Mouse (Mus musculus) spleen, postnatal 14 days (tissue): Measurements from ENCODE around the gene Fzr1.

Experiments used
- DNase-seq, 2 experiments: peaks; one replicate each; pipeline ENCODE4 v3.0.0; 2021 to 2022; ENCODE audit warnings: low spot score in 2 of 2

Gene Fzr1

DNA sequence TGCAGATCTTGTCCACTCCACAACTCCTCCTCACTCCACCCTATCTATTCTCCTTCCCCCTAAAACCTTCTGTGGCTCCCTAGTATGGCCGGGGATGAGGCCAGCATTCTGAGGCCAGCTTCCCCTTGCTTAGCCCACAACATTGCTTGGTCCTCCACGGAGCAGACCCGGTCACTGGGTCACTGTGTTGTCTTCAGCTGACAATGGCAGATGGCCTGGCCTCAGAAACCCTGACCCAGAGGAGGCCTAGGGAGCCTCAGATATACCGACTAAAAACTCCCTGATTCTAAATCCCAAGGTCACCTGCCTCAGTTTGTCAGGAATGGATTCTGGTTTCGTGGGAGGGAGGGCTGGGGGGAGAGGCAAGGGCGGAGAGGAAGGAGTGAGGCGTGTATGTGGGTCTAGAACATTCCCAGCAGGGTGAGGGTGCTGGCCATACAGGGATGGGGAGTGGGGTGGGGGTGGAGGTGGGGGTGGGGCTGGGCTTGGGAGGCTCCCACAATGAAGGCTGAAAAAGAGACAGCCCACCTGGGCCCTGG is 24.0 kb upstream of the Fzr1 start:
- no peak for DNase-seq

GRCm38 (mm10) chr10:81401521-81402226 is 23.4 kb upstream of the Fzr1 start:
- DNase-seq, result no peak

DNA sequence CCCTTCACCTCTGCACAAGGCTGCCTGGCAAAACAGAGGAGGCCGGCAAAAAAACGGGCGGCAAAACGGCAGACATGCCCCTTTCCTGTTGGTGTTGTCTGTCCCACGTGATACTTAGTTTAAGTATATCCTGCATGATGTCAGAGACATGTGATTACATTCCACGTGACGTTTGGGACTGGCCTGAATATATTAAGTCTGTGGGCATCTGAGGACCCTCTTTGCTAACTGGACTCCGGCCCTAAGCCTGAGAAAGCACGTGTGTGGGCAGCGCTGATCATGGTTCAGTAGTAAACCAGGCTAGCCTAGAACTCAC is 22.8 kb upstream of the Fzr1 start:
- no peak for DNase-seq

DNA sequence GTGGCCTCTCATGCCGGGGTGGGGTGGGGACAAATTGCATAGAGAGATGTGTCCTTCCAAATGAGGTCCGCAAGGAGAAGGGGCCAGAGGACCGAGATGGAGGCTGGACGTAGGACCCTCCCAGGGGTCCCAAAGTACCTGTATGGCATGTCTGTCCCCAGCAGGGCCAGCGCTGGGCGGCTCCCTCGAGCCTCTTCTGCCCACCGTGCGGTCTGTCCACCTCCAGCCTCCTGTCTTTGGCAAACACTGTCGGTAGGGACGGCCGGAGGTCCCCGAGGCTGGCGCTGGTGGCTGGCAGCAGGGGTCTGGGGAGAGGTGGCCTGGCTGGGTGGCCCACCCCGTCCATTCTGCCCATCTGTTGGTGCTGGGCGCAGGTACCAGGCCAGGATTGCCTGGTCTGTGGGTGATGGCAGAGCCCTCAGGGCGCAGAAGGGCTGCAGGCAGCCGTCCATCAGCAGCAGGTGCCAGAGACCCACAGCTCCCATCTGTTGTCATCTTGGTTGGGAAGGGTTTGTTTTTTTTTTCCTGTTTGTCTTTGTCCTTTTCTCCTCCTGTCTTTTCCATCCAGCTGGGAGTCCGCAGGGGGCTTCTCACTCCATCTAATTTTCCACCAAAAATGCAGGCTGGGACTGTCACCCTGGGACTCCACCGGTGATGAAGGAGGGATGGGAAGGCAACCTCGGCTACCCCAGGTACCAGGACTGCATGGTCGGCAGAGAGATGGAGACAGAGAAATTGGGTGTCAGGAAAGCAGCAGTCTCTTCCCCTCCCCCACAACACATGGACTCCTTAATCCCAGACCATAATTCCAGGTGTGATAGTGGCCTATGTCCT is 22.3 kb upstream of the Fzr1 start:
- no peak for DNase-seq

DNA sequence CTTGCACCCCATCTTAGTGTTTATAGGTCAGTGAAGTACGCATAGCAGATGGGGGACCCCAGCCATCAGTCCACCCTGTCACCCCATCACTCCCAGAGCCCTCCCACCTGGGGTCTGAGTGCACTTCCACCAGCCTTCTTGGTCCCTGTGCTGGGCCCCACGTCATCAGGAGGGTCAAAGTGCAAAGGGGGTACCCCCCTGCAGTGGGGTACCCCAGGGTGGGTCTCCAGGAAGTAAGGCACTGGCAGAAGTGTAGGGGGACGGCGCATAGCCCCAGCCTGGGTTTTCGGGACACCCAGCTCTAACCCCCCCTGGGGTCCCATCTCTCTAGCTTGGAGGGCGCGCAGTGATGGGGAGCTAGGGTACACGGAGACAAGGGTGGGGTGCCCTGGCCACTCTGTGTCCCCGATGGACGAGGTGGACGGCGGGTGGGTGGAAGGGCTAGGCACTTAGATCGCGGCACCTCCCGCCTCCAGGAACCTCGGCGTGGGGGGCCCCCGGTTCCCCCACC is 21.5 kb upstream of the Fzr1 start:
- no peak for DNase-seq

- no peak for DNase-seq
Measured at GRCm38 (mm10) chr10:81399296-81399695, 21.0 kb upstream of the Fzr1 start.

GRCm38 (mm10) chr10:81396749-81397148 is 18.4 kb upstream of the Fzr1 start:
- no peak for DNase-seq

DNA sequence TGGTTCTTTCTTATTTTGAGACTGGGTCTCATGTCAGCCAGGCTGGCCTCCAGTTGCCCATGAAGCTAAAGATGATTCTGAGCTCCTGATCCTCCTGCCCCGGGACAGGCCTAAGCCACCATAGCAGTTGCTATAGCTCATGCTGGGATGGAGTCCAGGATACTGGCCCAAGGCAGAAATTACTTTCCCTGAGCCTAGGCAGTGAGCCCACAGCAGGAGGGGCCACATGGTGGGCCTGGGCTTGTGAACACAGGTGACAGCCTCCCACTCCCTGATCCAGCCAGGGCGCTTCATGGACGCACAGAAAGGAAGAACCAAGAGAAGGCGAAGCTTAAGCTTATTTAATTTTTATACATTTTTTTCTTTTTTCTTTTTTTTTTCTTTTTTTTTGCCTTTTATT is 17.5 kb upstream of the Fzr1 start:
- DNase-seq, result no peak

DNA sequence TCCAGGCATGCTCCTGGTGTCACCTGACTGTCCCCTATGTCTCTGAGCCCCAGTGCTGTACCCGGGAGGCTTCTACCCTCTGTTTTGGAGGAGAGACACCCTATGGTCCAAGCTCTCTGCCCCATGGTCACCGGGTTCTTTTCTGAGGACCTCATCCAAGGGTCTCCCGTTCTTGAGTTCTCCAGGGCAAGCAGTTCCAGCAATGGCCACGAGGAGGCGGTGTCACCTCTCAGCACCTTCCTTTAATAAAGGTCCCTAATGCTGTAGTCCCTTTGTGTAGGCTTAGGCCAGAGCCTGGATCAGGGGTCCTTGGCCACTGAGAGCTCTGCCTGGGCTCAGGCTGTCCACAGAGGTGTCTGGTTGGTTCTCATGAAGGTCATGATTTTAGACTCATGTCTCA is 16.8 kb upstream of the Fzr1 start:
- DNase-seq, result peak; percentile 57 to 75

GRCm38 (mm10) chr10:81393456-81394063 is 15.2 kb upstream of the Fzr1 start:
- DNase-seq, result no peak

DNA sequence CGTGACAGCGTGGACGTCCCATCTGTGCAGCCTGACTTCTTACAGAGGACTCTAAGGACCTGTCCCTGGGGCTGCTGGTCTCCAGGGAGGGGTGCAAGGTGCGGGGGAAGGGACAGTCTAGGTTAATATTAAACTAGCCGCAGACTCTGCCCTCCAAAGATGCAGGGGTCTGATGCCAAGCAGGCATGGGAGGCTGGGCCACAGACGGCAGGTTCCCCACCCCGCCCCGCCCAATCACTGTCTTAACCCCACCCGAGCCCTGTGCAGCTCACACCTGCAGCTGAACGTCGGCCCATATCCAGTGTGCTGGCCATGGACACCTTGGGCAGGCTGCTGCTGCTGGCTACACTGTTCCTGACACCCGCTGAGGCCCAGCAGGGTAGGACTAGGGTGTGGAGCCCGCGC is 14.5 kb upstream of the Fzr1 start, which contains the start of gene Smim24:
Smim24 (plus strand) TSS at position 271 of the 405 bp plus-strand sequence.
- DNase-seq, result no peak

DNA sequence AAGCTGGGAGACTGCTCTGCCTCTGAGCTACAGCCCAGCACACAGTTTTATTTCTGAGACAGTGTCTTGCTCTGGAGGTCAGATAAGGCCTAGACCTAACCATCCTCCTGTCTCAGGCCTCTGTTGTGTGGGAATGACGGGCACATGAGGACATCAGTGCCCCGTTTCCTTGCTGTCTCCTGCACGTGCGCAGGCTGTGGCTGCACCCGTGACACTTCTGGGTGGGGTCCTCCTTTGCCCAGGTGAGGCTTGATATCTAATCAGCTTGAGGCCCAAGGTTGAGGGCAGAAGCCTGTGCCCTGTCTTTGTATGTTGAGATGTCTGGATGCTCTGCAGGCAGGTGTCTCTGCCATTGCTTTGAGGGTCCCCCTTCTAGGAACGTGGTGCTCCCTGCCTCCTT is 14.0 kb upstream of the Fzr1 start:
- DNase-seq, result no peak

GRCm38 (mm10) chr10:81390678-81390965 is 12.3 kb upstream of the Fzr1 start:
- DNase-seq, result no peak

- DNase-seq, result peak; percentile 63 to 75
Measured at GRCm38 (mm10) chr10:81389801-81390677, 11.7 kb upstream of the Fzr1 start.

GRCm38 (mm10) chr10:81389373-81389772 is 11.1 kb upstream of the Fzr1 start:
- no peak for DNase-seq

- DNase-seq, result no peak
Measured at GRCm38 (mm10) chr10:81388505-81389055, 10.3 kb upstream of the Fzr1 start, which contains the start of gene Gm48552. Gene Gm48552 (plus strand): TSS chr10:81389005.

- no peak for DNase-seq
Measured at GRCm38 (mm10) chr10:81387716-81388115, 9.4 kb upstream of the Fzr1 start.

GRCm38 (mm10) chr10:81385603-81386306 is 7.4 kb upstream of the Fzr1 start:
- no peak for DNase-seq

- DNase-seq, result no peak
Measured at GRCm38 (mm10) chr10:81384605-81384982, 6.3 kb upstream of the Fzr1 start.

DNA sequence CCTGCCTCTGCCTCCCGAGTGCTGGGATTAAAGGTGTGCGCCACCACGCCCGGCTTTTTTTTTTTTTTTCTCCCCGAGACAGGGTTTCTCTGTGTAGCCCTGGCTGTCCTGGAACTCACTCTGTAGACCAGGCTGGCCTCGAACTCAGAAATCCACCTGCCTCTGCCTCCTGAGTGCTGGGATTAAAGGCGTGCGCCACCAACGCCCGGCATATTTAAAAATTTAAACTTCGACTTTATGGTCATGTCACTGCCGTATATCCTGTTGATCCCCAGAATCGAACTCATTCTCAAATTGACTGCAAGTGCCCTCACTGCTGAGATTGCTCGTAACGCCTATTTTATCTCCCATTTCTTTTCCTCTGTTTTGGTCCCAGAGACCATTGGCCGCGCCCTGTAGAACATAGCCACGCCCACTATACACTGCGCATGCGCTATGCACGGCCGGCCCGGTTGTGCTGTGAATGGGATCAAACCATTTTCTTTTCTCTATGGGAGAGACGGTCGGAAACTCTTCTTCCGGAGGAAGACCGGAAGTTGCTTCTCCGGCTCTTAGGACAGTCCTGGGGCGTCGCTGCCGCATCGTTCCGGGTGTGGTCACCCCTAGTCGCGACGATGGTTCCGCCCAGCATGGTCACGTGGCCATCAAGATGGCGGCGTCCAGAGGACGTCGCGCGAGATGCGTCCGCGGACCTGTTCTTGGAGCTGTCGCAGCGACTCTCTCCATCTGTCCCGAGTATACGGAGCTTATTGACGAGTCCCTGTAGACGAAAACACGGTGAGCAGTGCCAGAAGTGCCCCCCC is 5.7 kb upstream of the Fzr1 start, which contains the start of the genes Dohh and Gm48551:
Dohh (plus strand) TSS at position 627 of the 803 bp plus-strand sequence.
Gm48551 (plus strand) TSS at position 665 of the 803 bp plus-strand sequence.
- DNase-seq, result peak; percentile 99
